Mouse (Mus musculus) layer of hippocampus, postnatal 36 days (tissue): ENCODE results near the gene Sct. TPM values are rescaled to one million over a fixed set of nuclear protein-coding genes. Genes with fewer than 3 reads are reported as not detected.
"Not testable (repeated sequence)": the region's sequence is repeated elsewhere in the genome, so short reads cannot be mapped to it uniquely, and the experiment has no call there.

ENCODE experiments used
- DNase-seq, 2 experiments: peaks; one replicate each; pipeline ENCODE4 v3.0.0; 2022
- total RNA-seq, 2 experiments: library from RNA; stranded (reverse); gene quantifications; 2 replicates each; pipeline ENCODE4 v1.2.3; 2021

The Sct gene
- total RNA-seq, 2 experiments from 2014 or later: not detected

- no peak for DNase-seq
These were observed 13.1 kb upstream of the Sct start, which contains the start of gene Drd4 for GRCm38 (mm10) chr7:141291921-141292582. Drd4 (plus strand) TSS chr7:141292006.

DNA sequence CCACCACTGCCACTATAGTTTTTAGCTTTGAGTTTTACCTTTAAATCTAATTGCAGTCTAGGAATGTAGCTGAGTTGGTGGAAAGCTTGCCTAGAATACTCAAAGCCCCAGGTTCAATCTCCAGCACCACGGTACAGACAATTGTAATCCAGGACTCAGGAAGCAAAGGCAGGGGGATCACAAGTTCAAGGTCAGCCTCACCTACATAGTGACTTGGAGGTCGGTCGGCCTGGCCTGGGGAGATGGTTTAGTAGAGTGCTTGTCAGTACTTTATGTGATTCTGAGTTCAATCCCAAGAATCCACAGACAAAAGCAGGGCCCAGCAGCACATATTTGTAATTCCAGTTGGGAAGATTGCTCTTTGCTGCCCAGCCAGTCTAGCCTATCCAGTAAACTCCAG is 9.1 kb upstream of the Sct start:
- DNase-seq: no peak

DNA sequence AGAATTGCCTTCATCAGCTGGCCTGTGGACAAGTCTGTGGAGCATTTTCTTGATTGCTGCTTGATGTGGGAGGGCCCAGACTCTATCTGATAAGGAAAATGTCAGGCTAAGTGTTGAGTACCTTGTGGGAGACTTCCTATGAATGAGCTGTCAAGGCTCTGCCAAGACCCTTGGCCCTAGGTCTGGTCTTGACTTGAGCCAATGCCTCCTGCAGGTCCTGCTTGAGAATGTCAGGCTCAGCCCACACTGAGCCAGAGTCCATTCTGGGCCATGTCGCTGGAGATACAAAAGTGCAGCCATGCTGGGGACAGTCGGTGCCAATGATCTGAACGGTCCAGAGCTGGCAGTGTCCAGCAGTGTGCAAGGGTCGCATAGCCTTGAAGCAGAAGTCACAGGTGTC is 3.8 kb upstream of the Sct start:
- DNase-seq: no peak

- no peak for DNase-seq
These were observed 2.5 kb upstream of the Sct start for GRCm38 (mm10) chr7:141281442-141281841.

GRCm38 (mm10) chr7:141277701-141278678 is 943 bp downstream of the Sct start:
- no peak for DNase-seq

GRCm38 (mm10) chr7:141276546-141276945 is 2.4 kb downstream of the Sct start, which contains the start of gene Cdhr5:
Cdhr5 (minus strand) TSS chr7:141276786.
- DNase-seq: no peak

DNA sequence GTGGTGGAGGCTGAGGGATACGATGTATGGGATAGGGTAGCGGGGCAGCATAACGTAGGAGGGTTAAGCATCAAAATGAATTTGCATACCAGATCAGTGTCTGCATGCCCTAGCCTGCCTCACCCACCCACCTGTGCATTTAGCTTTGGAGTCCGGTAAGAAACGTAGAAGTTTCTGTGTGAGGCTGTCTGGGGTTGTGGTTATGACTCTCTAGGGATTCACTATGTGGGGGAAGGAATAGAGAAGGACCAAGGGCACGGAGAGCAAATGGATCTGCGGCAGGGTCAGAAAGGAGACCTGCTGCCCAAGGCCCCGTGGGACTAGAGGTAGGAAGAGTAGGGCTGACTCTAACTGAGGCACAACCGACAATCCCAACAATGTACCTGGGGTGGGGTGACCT is 3.6 kb downstream of the Sct start:
- DNase-seq: no peak

DNA sequence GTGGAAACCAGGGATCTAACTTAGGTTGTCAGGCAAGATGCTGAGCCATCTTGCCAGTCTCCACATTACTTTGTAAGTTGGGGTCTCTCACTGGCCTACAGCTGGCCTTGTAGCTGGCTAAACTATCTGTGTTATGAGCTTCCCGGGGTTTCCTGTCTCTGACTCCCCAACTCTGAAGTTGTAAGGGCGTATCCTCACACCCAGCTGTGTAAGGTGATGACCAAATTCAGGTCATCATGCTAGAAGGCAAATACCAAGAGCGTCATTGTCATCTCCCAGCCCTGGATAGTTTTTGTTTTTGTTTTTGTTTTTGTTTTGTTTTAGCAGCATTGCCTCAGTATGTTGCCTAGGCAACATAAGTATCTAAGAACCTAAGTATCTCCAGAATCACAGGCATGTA is 8.3 kb downstream of the Sct start:
- DNase-seq: no peak

DNA sequence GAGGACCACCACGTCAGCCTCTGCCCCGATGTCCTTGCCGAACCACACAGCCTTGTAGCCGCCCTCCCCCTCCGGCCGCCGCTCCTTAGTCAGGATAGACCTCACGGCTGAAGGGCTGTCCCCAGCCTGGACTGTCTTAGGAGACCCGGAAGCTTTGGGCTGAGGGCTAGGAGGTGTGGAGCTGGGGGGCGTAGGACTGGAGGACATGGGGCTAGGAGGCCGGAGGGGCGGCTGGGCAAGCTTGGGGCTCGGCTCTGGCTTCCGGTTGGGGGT is 9.7 kb downstream of the Sct start:
- no peak for DNase-seq

DNA sequence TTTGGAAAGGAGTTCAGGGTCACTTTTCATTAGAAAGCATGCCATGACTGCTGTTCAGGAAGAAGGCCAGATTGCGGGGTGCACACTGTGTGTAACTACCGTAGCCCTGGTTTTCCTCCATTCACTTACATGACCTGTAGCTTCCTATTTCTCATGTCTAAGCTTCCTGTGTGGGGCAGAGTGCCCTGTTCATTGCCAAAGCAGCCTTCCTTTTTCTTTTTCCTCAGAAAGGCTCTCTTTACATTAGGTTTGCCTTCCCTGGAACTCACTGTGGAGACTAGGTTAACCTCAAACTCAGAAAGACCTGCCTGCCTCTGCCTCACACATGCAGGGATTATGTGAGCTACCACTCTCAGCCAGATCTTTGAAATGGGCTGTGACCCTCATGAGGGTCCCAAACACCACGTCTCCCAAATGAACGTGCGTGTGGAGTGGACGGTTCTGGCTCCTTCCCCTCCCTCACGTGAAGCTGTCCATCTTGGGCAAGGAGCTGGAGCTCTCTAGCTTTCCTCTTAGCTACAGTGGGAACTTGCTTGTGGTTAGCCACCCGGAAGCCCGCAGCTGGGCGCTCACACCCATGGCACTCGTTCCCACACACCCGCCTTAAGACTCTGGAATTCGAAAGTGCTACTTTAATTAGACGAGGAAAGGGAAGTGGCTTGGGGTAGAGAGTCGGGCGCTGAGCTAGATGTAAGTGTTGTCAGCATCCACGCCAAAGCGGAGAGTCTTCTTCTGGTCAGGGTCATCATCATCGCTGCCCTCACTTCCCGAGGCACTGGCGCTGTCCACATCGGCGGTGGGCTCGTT is 10.3 kb downstream of the Sct start:
- no peak for DNase-seq

- DNase-seq: no peak
These were observed 13.0 kb downstream of the Sct start, which contains the start of gene Irf7 for GRCm38 (mm10) chr7:141265739-141266561. Irf7 (minus strand) TSS chr7:141266481.

DNA sequence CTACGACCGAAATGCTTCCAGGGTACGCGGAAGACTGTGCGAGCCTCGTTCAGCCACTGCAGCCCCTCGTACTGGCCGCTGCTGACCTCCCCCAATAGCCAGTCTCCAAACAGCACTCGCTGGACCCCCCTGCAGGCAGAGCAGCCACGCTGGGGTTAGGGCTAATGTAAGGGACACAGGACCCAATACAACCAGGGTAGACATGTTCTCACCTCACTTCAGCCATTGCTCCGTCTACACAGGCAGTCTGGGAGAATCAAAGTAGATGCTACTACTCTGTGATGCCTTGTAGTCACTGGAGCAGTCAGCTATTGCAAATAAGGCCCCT is 13.6 kb downstream of the Sct start:
- DNase-seq: no peak

- DNase-seq: no peak
These were observed 14.0 kb downstream of the Sct start for GRCm38 (mm10) chr7:141264761-141265410.

DNA sequence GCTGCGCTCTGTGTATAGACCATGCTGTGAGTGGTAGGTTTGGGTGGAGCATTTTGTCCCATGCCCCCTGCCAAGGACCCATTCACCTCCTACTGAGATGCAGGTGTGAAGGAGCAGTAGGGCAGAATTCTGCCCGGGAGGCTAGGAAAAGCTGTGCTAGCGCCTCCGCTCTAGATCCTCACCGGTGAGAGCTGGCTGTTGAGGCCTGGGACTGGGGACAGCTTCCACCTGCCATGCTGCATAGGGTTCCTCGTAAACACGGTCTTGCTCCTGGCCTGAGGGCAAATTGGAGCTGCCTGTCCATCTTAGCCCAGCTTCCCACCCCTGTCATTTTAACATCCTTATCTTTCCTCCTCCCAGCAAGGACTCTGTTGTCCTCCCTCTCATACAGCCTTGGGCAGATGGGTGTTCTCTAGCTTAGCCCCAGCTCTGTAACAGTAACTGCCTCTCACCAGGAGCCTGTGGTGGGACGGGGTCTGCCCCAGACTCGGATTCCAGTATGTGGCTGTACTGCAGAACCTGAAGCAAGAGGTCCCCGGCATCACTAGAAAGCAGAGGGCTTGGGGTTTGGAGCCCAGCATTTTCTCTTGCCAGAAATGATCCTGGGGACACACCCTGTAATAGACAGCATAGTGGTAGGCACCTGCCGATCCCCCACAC is 14.8 kb downstream of the Sct start:
- no peak for DNase-seq

DNA sequence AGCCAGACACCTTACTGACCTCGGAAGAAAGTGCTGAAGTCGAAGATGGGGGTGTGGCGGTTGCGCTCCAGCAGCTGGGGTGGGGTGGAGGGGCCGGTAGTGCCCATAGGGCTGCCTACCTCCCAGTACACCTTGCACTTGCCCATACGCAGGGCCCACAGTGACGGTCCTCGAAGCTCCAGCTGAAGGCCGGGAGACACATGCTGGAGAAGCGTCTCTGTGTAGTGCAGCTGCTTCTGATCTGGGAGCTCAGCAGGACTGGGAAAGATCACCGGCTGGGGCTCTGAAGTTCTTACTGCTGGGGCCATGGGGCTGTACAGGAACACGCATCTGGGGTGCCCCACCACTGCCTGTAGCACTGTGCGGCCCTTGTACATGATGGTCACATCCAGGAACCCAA is 15.3 kb downstream of the Sct start:
- no peak for DNase-seq

GRCm38 (mm10) chr7:141261480-141261879 is 17.5 kb downstream of the Sct start:
- no peak for DNase-seq

- DNase-seq: no peak
These were observed 22.8 kb downstream of the Sct start for GRCm38 (mm10) chr7:141256159-141256558.

GRCm38 (mm10) chr7:141250486-141250885 is 28.4 kb downstream of the Sct start:
- DNase-seq: not testable (repeated sequence)

GRCm38 (mm10) chr7:141231551-141231950 is 47.4 kb downstream of the Sct start:
- no peak for DNase-seq

DNA sequence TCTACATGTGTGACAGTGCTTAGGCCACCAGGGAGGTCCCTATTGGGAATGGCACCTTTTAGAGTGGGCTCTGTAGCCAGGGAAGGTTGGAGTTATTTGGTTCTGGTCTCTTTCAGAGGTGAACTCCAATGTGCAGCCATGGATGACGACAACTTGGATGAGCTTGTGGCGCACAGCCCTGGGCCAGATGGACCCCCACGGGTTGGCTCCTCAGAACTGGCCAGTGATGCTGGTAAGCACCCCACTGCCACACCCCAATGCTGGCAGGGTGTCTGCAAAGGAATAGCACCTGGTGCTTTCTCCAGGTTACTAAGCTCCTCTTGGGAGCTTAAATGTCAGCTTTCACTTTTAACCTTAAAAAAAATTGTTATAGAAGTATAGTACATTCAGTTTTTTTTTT is 47.8 kb downstream of the Sct start:
- no peak for DNase-seq

GRCm38 (mm10) chr7:141230570-141230969 is 48.4 kb downstream of the Sct start:
- DNase-seq: no peak
